Mouse (Mus musculus): Measurements from ENCODE around the gene Armc2.

GRCm38 (mm10) chr10:42021536-42021935 is 3.3 kb upstream of the Armc2 start:
- TF ChIP-seq CTCF (conservative IDR thresholded peaks at IDR 0.05; ENCODE audit: insufficient read depth, insufficient read length, low read depth, low read length) = no peak
- no peak for TF ChIP-seq POLR2A (IDR thresholded peaks at IDR 0.05; ENCODE audit: low read depth, low read length)
